Mouse (Mus musculus) MEL (cell line): ENCODE data around the gene Csnk1d. TPM values are rescaled to one million over a fixed set of nuclear protein-coding genes. Genes with fewer than 3 reads are reported as not detected.
A peak's percentile ranks its signal among the peaks of the same experiment; 100 is the strongest.

Source experiments
- DNase-seq: peaks from one replicate; pipeline ENCODE4 v3.0.0; 2011; ENCODE audit warnings: low read depth, low spot score
- H3K27ac ChIP-seq: 2 replicates; pipeline ENCODE4 v1.5.1; 2012; ENCODE audit warnings: low read depth, mild to moderate bottlenecking, control low read depth, low read length, moderate library complexity; ENCODE audit not compliant: control insufficient read depth
- H3K27me3 ChIP-seq, 2 experiments: fragments of 150-350 bp in 1 of 2; sonication (generic) in 1 of 2; 2 replicates each; pipeline ENCODE4 v1.6.1; 2012; ENCODE audit warnings: low read length in 2 of 2, mild to moderate bottlenecking in 2 of 2, improper control_type of control experiment in 1 of 2, moderate library complexity in 1 of 2; ENCODE audit not compliant: insufficient read depth in 2 of 2, control insufficient read depth in 1 of 2
- H3K36me3 ChIP-seq, 2 experiments: 2 replicates each; pipeline ENCODE4 v1.6.1; 2012 to 2014; ENCODE audit warnings: low read length in 2 of 2, improper control_type of control experiment in 1 of 2, inconsistent platforms in 1 of 2, mild to moderate bottlenecking in 1 of 2; ENCODE audit not compliant: insufficient read depth in 2 of 2, control insufficient read depth in 1 of 2
- H3K4me1 ChIP-seq, 2 experiments: fragments of 150-350 bp in 1 of 2; sonication (generic) in 1 of 2; 2 replicates each; pipeline ENCODE4 v1.6.1; 2012; ENCODE audit warnings: low read length in 2 of 2, improper control_type of control experiment in 1 of 2, mild to moderate bottlenecking in 1 of 2; ENCODE audit not compliant: insufficient read depth in 2 of 2, control insufficient read depth in 1 of 2
- H3K4me3 ChIP-seq, 2 experiments: fragments of 150-350 bp in 1 of 2; sonication (generic) in 1 of 2; 2 replicates each; pipeline ENCODE4 v1.5.1; 2012; ENCODE audit warnings: low read depth in 2 of 2, low read length in 2 of 2, mild to moderate bottlenecking in 2 of 2, moderate library complexity in 2 of 2, control low read depth in 1 of 2, improper control_type of control experiment in 1 of 2; ENCODE audit not compliant: control insufficient read depth in 1 of 2, insufficient read depth in 1 of 2
- H3K79me2 ChIP-seq: 2 replicates; pipeline ENCODE4 v1.6.1; 2012; ENCODE audit warnings: mild to moderate bottlenecking, low read length, moderate library complexity; ENCODE audit not compliant: control insufficient read depth, poor library complexity, insufficient read depth
- H3K9ac ChIP-seq: 2 replicates; pipeline ENCODE4 v1.6.1; 2012; ENCODE audit warnings: low read depth, mild to moderate bottlenecking, control low read depth, low read length, moderate library complexity; ENCODE audit not compliant: control insufficient read depth, poor library complexity, severe bottlenecking
- H3K9me3 ChIP-seq: fragments of 150-350 bp; sonication (generic); replicated peaks from 2 replicates; pipeline ENCODE4 v1.6.1; 2012; ENCODE audit warnings: mild to moderate bottlenecking, low read length, improper control_type of control experiment, moderate library complexity; ENCODE audit not compliant: insufficient read depth
- CHD2 ChIP-seq: IDR thresholded peaks from 2 replicates; pipeline ENCODE4 v1.6.1; 2011; ENCODE audit warnings: low read length, improper control_type of control experiment
- ETS1 ChIP-seq: IDR thresholded peaks from 2 replicates; pipeline ENCODE4 v1.6.1; 2012; ENCODE audit warnings: low read depth, mild to moderate bottlenecking, inconsistent platforms, low read length, improper control_type of control experiment, moderate library complexity
- GATA1 ChIP-seq: IDR thresholded peaks from 2 replicates; pipeline ENCODE4 v1.6.1; 2011; ENCODE audit warnings: low read depth, low read length, improper control_type of control experiment
- MAX ChIP-seq: IDR thresholded peaks from 2 replicates; pipeline ENCODE4 v1.6.1; 2011; ENCODE audit warnings: low read length, improper control_type of control experiment
- MAZ ChIP-seq: IDR thresholded peaks from 2 replicates; pipeline ENCODE4 v1.6.1; 2012; ENCODE audit warnings: low read depth, mild to moderate bottlenecking, inconsistent platforms, low read length, improper control_type of control experiment
- MEF2A ChIP-seq: IDR thresholded peaks from 2 replicates; pipeline ENCODE4 v1.6.1; 2014; ENCODE audit warnings: low read depth, mild to moderate bottlenecking, inconsistent platforms, low read length, improper control_type of control experiment; ENCODE audit not compliant: poor library complexity, insufficient replicate concordance, severe bottlenecking; ENCODE audit errors: extremely low read depth
- MYB ChIP-seq: IDR thresholded peaks from 2 replicates; pipeline ENCODE4 v1.6.1; 2011; ENCODE audit warnings: mild to moderate bottlenecking, low read depth, low read length, improper control_type of control experiment
- MYC ChIP-seq: IDR thresholded peaks from 2 replicates; pipeline ENCODE4 v1.6.1; 2011; ENCODE audit warnings: low read depth, mild to moderate bottlenecking, low read length, improper control_type of control experiment, moderate library complexity
- POLR2A ChIP-seq, 2 experiments: IDR thresholded peaks; 2 replicates each; pipeline ENCODE4 v1.6.1; 2011 to 2012; ENCODE audit warnings: low read length in 2 of 2, mild to moderate bottlenecking in 2 of 2, control low read depth in 1 of 2, improper control_type of control experiment in 1 of 2, low read depth in 1 of 2, moderate library complexity in 1 of 2; ENCODE audit not compliant: control insufficient read depth in 1 of 2, insufficient read depth in 1 of 2, poor library complexity in 1 of 2
- POLR2AphosphoS2 ChIP-seq: IDR thresholded peaks from 2 replicates; pipeline ENCODE4 v1.6.1; 2011; ENCODE audit warnings: low read length, improper control_type of control experiment
- RCOR1 ChIP-seq: IDR thresholded peaks from 2 replicates; pipeline ENCODE4 v1.6.1; 2012; ENCODE audit warnings: low read depth, mild to moderate bottlenecking, inconsistent platforms, low read length, improper control_type of control experiment
- SMC3 ChIP-seq: IDR thresholded peaks from 2 replicates; pipeline ENCODE4 v1.6.1; 2011; ENCODE audit warnings: low read depth, low read length, improper control_type of control experiment
- TCF12 ChIP-seq: IDR thresholded peaks from 2 replicates; pipeline ENCODE4 v1.6.1; 2014; ENCODE audit warnings: low read depth, mild to moderate bottlenecking, inconsistent platforms, low read length, improper control_type of control experiment, moderate library complexity
- UBTF ChIP-seq: IDR thresholded peaks from 2 replicates; pipeline ENCODE4 v1.6.1; 2012; ENCODE audit warnings: low read depth, mild to moderate bottlenecking, inconsistent platforms, low read length, improper control_type of control experiment, moderate library complexity, borderline replicate concordance; ENCODE audit not compliant: insufficient read depth
- USF1 ChIP-seq: IDR thresholded peaks from 2 replicates; pipeline ENCODE4 v1.6.1; 2014; ENCODE audit warnings: low read depth, mild to moderate bottlenecking, inconsistent platforms, low read length, improper control_type of control experiment, moderate library complexity
- ZC3H11A ChIP-seq: IDR thresholded peaks from 2 replicates; pipeline ENCODE4 v1.6.1; 2012; ENCODE audit warnings: low read depth, mild to moderate bottlenecking, inconsistent platforms, low read length, improper control_type of control experiment
- ZKSCAN1 ChIP-seq: IDR thresholded peaks from 2 replicates; pipeline ENCODE4 v1.6.1; 2012; ENCODE audit warnings: low read depth, mild to moderate bottlenecking, inconsistent platforms, low read length, improper control_type of control experiment, moderate library complexity
- ZMIZ1 ChIP-seq: IDR thresholded peaks from 2 replicates; pipeline ENCODE4 v1.6.1; 2012; ENCODE audit warnings: low read depth, mild to moderate bottlenecking, inconsistent platforms, low read length, improper control_type of control experiment, moderate library complexity
- ZNF384 ChIP-seq: IDR thresholded peaks from 2 replicates; pipeline ENCODE4 v1.6.1; 2012; ENCODE audit warnings: low read depth, mild to moderate bottlenecking, inconsistent platforms, low read length, improper control_type of control experiment
- polyA plus RNA-seq, 2 experiments: library from polyadenylated mRNA; stranded (reverse) in 1 of 2; unstranded in 1 of 2; fragments of >175 nt in 1 of 2; fragments of >200 nt in 1 of 2; gene quantifications; 2 replicates each; pipeline versions ENCODE4 v1.2.1 to v1.2.4; 2012; ENCODE audit warnings: low replicate concordance in 2 of 2, low read depth in 1 of 2; ENCODE audit not compliant: insufficient read length in 2 of 2, insufficient read depth in 1 of 2, missing spikeins in 1 of 2
- total RNA-seq: library from RNA; depleted of rRNA; stranded (reverse); fragments of 300-350 nt; gene quantifications from 2 replicates; pipeline ENCODE4 v1.2.3, GENCODE M21; 2012

Gene Csnk1d
- total and polyA plus RNA-seq, 3 experiments = 83.2 to 329 (median 121) TPM

GRCm38 (mm10) chr11:120957731-120958257 is 33.3 kb downstream of the Csnk1d start:
- Histone ChIP-seq H3K79me2 (peaks cover 21% of the 10 kb centered on the region), H3K27ac (no peak overlapping the region), H3K4me1 (peaks cover 2 to 14% of the 10 kb centered on the region in 2 experiments; a peak in 2 of 4 replicates), H3K36me3 (peaks cover 13 to 19% of the 10 kb centered on the region in 2 experiments), H3K9ac (no peak overlapping the region), H3K4me3 (no peak overlapping the region), H3K27me3 (no peaks in the 10 kb centered on the region), H3K9me3 (no peaks in the 10 kb centered on the region)
- TF ChIP-seq UBTF = no peak
- TF ChIP-seq MYC = no peak
- TF ChIP-seq ETS1 = no peak
- no peak for TF ChIP-seq TCF12
- no peak for TF ChIP-seq ZC3H11A
- no peak for TF ChIP-seq ZNF384
- no peak for TF ChIP-seq SMC3
- no peak for TF ChIP-seq ZMIZ1
- TF ChIP-seq MAZ = no peak
- no peak for TF ChIP-seq GATA1
- TF ChIP-seq MAX = no peak
- TF ChIP-seq USF1 = no peak
- TF ChIP-seq CHD2 = no peak
- no peak for TF ChIP-seq MEF2A
- TF ChIP-seq POLR2A (IDR thresholded peaks at IDR 0.05; ENCODE audit: control insufficient read depth in 1 of 2, insufficient read depth in 1 of 2, low read depth in 1 of 2, low read length in 2 of 2, poor library complexity in 1 of 2) = no peak
- no peak for TF ChIP-seq ZKSCAN1
- no peak for TF ChIP-seq RCOR1
- peak; percentile 58 for DNase-seq

- TF ChIP-seq POLR2AphosphoS2 (0 out of 2 replicates have a peak, but pooled peaks have one; percentile 33), MYB (no peak)
- Histone ChIP-seq H3K4me3 (no peak overlapping the region), H3K27ac (no peak overlapping the region), H3K9ac (no peak overlapping the region), H3K4me1 (peaks cover 4 to 20% of the 10 kb centered on the region in 2 experiments), H3K9me3 (no peaks in the 10 kb centered on the region), H3K79me2 (peaks cover 29% of the 10 kb centered on the region), H3K27me3 (no peaks in the 10 kb centered on the region), H3K36me3 (peaks cover 19 to 20% of the 10 kb centered on the region in 2 experiments)
- DNase-seq = no peak
Measured at GRCm38 (mm10) chr11:120957052-120957451, 34.1 kb downstream of the Csnk1d start.
